Mouse (Mus musculus) spleen, adult 2 months (tissue): ENCODE measurements at regions not wholly inside any gene's neighbourhood (a gene's known extent, or its start where the extent isn't known, plus 50 kb on each side); places are given as distances from the start of the nearest gene placed in this dataset.
"Not testable (repeated sequence)": the region's sequence is repeated elsewhere in the genome, so short reads cannot be mapped to it uniquely, and the experiment has no call there.

Source experiments
- DNase-seq, 2 experiments: peaks; one replicate each; pipeline versions ENCODE4 v3.0.0 to v3.0.0-alpha.2; 2012 to 2021; ENCODE audit warnings: low spot score in 2 of 2, low read depth in 1 of 2
- H3K27ac ChIP-seq: fragments of 200-500 bp; 2 replicates; pipeline ENCODE4 v1.5.1; 2012; ENCODE audit warnings: low read length, inconsistent platforms; ENCODE audit not compliant: insufficient read depth
- H3K27me3 ChIP-seq: fragments of 200-500 bp; 2 replicates; pipeline ENCODE4 v1.6.1; 2012; ENCODE audit warnings: mild to moderate bottlenecking, moderate library complexity, low read length, inconsistent platforms; ENCODE audit not compliant: control insufficient read depth, insufficient read depth
- H3K36me3 ChIP-seq: fragments of 200-500 bp; 2 replicates; pipeline ENCODE4 v1.6.1; 2012; ENCODE audit warnings: mild to moderate bottlenecking, low read length, inconsistent platforms; ENCODE audit not compliant: control insufficient read depth, insufficient read depth
- H3K4me1 ChIP-seq: fragments of 200-500 bp; 2 replicates; pipeline ENCODE4 v1.6.1; 2011; ENCODE audit warnings: inconsistent platforms; ENCODE audit not compliant: control insufficient read depth, insufficient read depth, insufficient read length
- H3K4me3 ChIP-seq: fragments of 200-500 bp; 2 replicates; pipeline ENCODE4 v1.5.1; 2011; ENCODE audit warnings: mild to moderate bottlenecking, inconsistent platforms; ENCODE audit not compliant: insufficient read depth, insufficient read length; ENCODE audit errors: extremely low read depth
- CTCF ChIP-seq: fragments of 200-500 bp; IDR thresholded peaks from 2 replicates; pipeline ENCODE4 v1.5.1; 2011; ENCODE audit warnings: mild to moderate bottlenecking, inconsistent platforms; ENCODE audit not compliant: insufficient read depth, insufficient read length, insufficient replicate concordance; ENCODE audit errors: extremely low read depth
- POLR2A ChIP-seq: fragments of 200-500 bp; IDR thresholded peaks from 2 replicates; pipeline ENCODE4 v1.6.1; 2011; ENCODE audit warnings: low read depth, low read length, inconsistent platforms
- WGBS: fragments of 180-500 bp; shearing (Covaris S2); methylation state at CpG from one replicate; pipeline ENCODE4 v1.1.7; 2018; 5-methylcytosine and 5-hydroxymethylcytosine counted together

DNA sequence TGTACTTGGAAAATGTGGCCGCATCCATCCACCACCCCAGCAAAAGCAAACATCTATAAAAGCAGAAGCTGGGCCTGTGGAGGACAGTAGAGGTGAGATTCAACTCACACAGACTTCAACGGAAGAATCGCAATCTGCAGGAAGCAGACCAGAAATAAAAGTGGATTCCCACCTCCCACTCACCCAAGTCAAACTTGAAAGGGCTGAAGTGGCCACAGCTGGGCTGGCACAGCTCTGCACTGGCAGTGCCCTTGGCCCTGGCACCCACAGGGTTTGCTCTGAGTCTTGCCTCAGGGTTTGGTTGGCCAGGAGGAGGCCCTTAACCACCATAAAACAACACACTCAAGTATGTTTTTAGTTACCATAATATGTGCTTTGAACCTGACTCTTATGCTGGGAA lies 129.1 kb upstream of the 2610301B20Rik start:
- Histone ChIP-seq H3K27ac (no peak overlapping the region), H3K4me1 (no peaks in the 10 kb centered on the region; the same call in 1 of the 2 replicates), H3K4me3 (no peak overlapping the region), H3K27me3 (no peaks in the 10 kb centered on the region), H3K36me3 (no peaks in the 10 kb centered on the region)
- no peak for DNase-seq
- TF ChIP-seq POLR2A, result no peak
- 11% methylated on average over 3 of the region's 3 CpGs for WGBS

DNA sequence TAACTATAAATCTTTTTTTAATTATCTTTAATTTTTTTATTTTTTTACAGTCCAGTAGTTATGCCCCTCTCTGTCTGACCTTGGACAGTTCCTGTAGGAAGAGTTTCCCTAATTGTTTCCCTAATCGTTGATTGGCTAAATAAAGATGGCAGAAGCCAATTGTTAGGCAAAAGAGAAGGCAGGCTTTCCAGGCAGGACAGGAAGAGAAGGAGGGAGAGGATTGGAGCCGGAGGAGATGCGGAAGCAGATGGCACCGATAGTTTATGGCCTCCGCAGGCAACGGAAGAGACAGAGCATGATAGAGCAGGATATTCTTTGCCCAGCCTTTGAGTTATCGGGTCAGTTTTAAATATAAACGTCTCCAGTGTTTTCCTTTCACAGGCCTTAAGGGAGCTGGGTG lies 125.5 kb upstream of the 2610301B20Rik start:
- Histone ChIP-seq H3K27ac (no peak overlapping the region), H3K27me3 (no peaks in the 10 kb centered on the region), H3K36me3 (no peaks in the 10 kb centered on the region), H3K4me3 (no peak overlapping the region), H3K4me1 (no peaks in the 10 kb centered on the region; the same call in 1 of the 2 replicates)
- no peak for DNase-seq
- TF ChIP-seq POLR2A (no peak), CTCF (no peak)
- WGBS, result 88% methylated on average over 8 of the region's 8 CpGs

DNA sequence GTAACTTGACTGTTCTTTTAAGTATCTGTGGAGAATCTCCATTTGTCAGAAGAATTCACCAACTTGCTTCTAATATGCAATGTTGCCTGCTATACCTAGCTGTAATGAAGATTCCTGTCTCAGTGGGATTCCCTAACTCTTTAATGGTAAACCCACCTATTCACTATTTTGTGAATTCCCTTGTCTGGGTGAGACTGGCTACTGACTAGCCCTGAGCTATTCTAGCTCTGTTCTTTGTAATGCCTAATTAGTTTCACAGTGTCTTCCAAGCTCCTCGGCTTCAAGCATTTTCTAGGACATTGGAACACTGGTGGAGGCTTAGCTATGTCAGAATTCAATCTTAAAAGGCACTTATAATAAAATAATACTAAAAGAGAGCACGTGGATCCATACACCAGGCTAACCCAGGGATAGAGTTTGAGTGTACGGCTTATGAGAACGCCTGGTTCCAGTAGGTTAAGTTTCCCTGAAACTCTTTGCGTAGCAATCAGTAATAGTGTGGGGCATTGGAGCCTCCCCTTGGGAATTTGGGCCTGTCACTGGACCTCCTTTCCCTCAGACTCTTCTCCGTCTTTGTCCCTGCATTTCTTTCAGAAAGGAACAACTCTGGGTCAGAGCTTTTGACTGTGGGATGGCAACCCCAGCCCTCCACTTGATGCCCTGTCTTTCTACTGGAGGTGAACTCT lies 123.8 kb upstream of the 2610301B20Rik start:
- WGBS, result 90% methylated on average over 6 of the region's 6 CpGs
- not testable (repeated sequence) for H3K27me3 ChIP-seq, H3K4me1 ChIP-seq, H3K36me3 ChIP-seq, H3K27ac ChIP-seq, H3K4me3 ChIP-seq, DNase-seq

DNA sequence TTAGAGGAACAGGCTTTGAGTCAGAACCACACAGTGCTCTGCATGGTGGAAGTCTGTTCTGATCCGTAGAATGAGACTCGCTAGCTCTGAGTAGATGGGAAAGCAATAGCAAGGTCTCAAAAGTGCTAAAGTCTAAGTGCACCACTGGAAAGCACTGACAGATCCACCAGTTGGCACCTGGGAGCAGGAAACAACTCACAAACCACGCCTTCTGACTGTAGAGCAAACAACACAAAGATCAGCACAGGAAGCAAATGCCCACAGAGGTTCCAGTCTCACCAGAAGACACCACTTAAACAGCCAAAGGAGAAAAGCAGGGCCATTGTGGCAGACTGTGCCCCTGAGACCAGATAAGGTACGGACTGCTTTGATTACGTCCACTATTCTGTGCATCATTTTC lies 121.1 kb upstream of the 2610301B20Rik start:
- Histone ChIP-seq H3K27ac (no peak overlapping the region), H3K36me3 (no peaks in the 10 kb centered on the region), H3K27me3 (no peaks in the 10 kb centered on the region), H3K4me3 (no peak overlapping the region), H3K4me1 (no peaks in the 10 kb centered on the region)
- TF ChIP-seq POLR2A (no peak), CTCF (no peak)
- peak in 1 of 2 experiments; percentile 4 for DNase-seq
- WGBS, result 60% methylated on average over 5 of the region's 5 CpGs

DNA sequence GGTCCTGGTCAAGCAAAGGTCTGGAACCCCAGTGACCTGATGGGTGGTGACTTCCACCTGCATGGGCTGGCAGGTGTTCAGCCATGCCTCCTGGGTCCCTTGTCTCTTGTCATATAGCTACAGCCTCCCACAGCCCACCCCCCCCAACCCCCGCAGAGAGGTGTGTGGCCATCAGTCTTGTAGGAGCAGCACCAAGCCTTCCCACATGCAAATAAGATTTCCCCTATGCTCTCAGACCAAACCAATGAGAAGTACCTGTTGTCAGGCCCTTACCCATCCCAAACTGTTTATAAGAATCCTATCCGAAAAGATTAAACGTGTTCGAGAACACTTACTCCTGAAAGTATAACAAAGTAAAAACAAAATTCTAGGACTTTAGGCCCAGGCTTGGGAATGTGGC lies 114.8 kb upstream of the 2610301B20Rik start:
- WGBS, result 97% methylated on average over 4 of the region's 4 CpGs
- TF ChIP-seq CTCF (no peak), POLR2A (no peak)
- DNase-seq, result no peak

DNA sequence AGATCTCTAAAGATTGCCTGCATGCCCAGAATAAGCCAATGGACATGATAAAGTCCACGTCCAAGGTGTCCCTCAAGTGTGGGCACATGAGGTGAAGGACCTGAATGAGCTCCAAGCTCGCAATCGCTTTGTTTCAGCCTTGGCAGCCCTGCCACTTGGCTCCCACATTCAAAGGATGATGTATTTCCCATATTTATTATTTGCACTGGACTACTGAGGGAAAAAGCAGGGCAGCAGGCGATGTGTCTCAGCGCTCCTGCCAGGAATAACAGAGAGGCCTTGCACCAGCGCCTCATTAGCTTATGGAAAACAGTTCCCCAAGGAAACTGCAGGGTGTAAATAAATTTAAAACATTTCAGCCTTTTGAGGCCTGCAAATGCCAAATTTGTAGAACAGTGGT lies 106.6 kb upstream of the 2610301B20Rik start:
- H3K27me3 ChIP-seq, result no peaks in the 10 kb centered on the region
- H3K4me1 ChIP-seq, result peaks cover 7% of the 10 kb centered on the region; the same call in 1 of the 2 replicates
- no peak overlapping the region for H3K27ac ChIP-seq
- TF ChIP-seq POLR2A (no peak), CTCF (no peak)
- no peak for DNase-seq
- H3K36me3 ChIP-seq, result no peaks in the 10 kb centered on the region
- 87% methylated on average over 6 of the region's 6 CpGs for WGBS
- H3K4me3 ChIP-seq, result no peak overlapping the region

More for the DNA sequence above, 114.8 kb upstream of the 2610301B20Rik start:
- Histone ChIP-seq H3K4me1 (no peaks in the 10 kb centered on the region), H3K36me3 (no peaks in the 10 kb centered on the region), H3K27ac (no peak overlapping the region), H3K4me3 (no peak overlapping the region), H3K27me3 (no peaks in the 10 kb centered on the region)

DNA sequence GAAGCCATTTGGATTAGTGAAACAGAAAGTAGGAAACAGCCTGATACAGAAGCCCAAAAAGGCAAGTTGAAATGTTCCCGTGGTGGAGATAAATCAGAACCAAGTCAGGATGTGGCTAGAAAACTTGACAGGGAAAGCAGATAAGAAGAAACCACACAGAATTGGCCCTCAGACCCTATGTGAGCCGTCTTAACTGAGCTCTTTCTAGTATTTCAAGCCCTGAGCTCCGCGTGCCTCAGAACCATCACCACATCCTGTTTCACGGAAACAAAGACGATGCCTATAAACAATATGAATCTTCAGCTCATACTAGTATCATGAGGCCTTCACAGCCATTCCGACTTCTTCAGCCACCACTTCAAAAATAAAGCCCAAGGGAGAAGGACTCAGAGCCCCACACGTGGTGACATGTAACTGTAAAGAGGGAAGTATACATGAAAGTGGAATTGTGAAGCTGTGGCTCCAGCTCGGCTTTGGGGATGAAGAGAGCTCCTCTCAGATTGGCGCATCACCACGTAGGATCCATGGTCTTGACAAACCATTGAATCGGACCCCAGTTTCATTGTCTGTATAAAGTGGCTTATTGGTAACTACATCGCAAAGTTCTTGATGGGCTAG lies 104.2 kb upstream of the 2610301B20Rik start:
- Histone ChIP-seq H3K36me3 (no peaks in the 10 kb centered on the region), H3K27ac (no peak overlapping the region), H3K27me3 (no peaks in the 10 kb centered on the region), H3K4me1 (peaks cover 7% of the 10 kb centered on the region; the same call in 1 of the 2 replicates), H3K4me3 (no peak overlapping the region)
- 22% methylated on average over 13 of the region's 13 CpGs for WGBS
- peak; percentile 20 to 67 for DNase-seq
- TF ChIP-seq CTCF, result no peak
- no peak for TF ChIP-seq POLR2A
